Mouse (Mus musculus): Measurements from ENCODE around the gene Dhrs1. TPM values are rescaled to one million over a fixed set of nuclear protein-coding genes. Genes with fewer than 3 reads are reported as not detected.

Gene Dhrs1
- polyA plus RNA-seq, 1 experiment from 2014 or later = 90.3 TPM

GRCm38 (mm10) chr14:55730116-55730515 lies 15.4 kb downstream of the Dhrs1 start:
- Histone ChIP-seq H3K27ac (ENCODE audit: low read depth, low read length) (peak overlapping the region; percentile 71), H3K4me2 (ENCODE audit: low read length) (no peak overlapping the region), H3K9ac (ENCODE audit: low read depth, low read length) (no peak overlapping the region), H3K36me3 (ENCODE audit: control insufficient read depth, insufficient read depth, low read length) (no peaks in the 10 kb centered on the region), H3K27me3 (replicated peaks; ENCODE audit: control insufficient read depth, insufficient read depth, low read length) (no peaks in the 10 kb centered on the region), H3K9me3 (ENCODE audit: control insufficient read depth, low read length) (no peaks in the 10 kb centered on the region), H3K4me1 (ENCODE audit: control insufficient read depth, insufficient read depth, low read depth, low read length) (peaks cover 3% of the 10 kb centered on the region), H3K4me3 (ENCODE audit: low read length) (no peak overlapping the region)
- peak; percentile 55; the same call in 1 of the 2 replicates for ATAC-seq
- WGBS = 59% methylated on average over 7 of the region's 7 CpGs

- Histone ChIP-seq H3K4me3 (ENCODE audit: low read length) (no peak overlapping the region), H3K9me3 (ENCODE audit: control insufficient read depth, low read length) (no peaks in the 10 kb centered on the region), H3K4me1 (ENCODE audit: control insufficient read depth, insufficient read depth, low read depth, low read length) (peaks cover 3% of the 10 kb centered on the region), H3K4me2 (ENCODE audit: low read length) (no peak overlapping the region), H3K27ac (ENCODE audit: low read depth, low read length) (no peak overlapping the region), H3K36me3 (ENCODE audit: control insufficient read depth, insufficient read depth, low read length) (no peaks in the 10 kb centered on the region), H3K9ac (ENCODE audit: low read depth, low read length) (no peak overlapping the region), H3K27me3 (replicated peaks; ENCODE audit: control insufficient read depth, insufficient read depth, low read length) (no peaks in the 10 kb centered on the region)
- ATAC-seq = no peak
- WGBS = 69% methylated on average over 8 of the region's 8 CpGs
Measured at GRCm38 (mm10) chr14:55727889-55728685, 17.4 kb downstream of the Dhrs1 start.

GRCm38 (mm10) chr14:55726261-55726660 lies 19.2 kb downstream of the Dhrs1 start:
- Histone ChIP-seq H3K27me3 (replicated peaks; ENCODE audit: control insufficient read depth, insufficient read depth, low read length) (no peaks in the 10 kb centered on the region), H3K4me1 (ENCODE audit: control insufficient read depth, insufficient read depth, low read depth, low read length) (peaks cover 8% of the 10 kb centered on the region), H3K36me3 (ENCODE audit: control insufficient read depth, insufficient read depth, low read length) (no peaks in the 10 kb centered on the region), H3K4me3 (ENCODE audit: low read length) (no peak overlapping the region), H3K9me3 (ENCODE audit: control insufficient read depth, low read length) (no peaks in the 10 kb centered on the region), H3K4me2 (ENCODE audit: low read length) (no peak overlapping the region), H3K27ac (ENCODE audit: low read depth, low read length) (no peak overlapping the region), H3K9ac (ENCODE audit: low read depth, low read length) (no peak overlapping the region)
- ATAC-seq = no peak

- WGBS = 67% methylated on average over 8 of the region's 8 CpGs
- no peak for ATAC-seq
- Histone ChIP-seq H3K36me3 (ENCODE audit: control insufficient read depth, insufficient read depth, low read length) (no peaks in the 10 kb centered on the region), H3K9ac (ENCODE audit: low read depth, low read length) (no peak overlapping the region), H3K27ac (ENCODE audit: low read depth, low read length) (no peak overlapping the region), H3K9me3 (ENCODE audit: control insufficient read depth, low read length) (no peaks in the 10 kb centered on the region), H3K4me3 (ENCODE audit: low read length) (no peak overlapping the region), H3K27me3 (replicated peaks; ENCODE audit: control insufficient read depth, insufficient read depth, low read length) (no peaks in the 10 kb centered on the region), H3K4me1 (ENCODE audit: control insufficient read depth, insufficient read depth, low read depth, low read length) (peaks cover 8% of the 10 kb centered on the region), H3K4me2 (ENCODE audit: low read length) (no peak overlapping the region)
Measured at GRCm38 (mm10) chr14:55724411-55724871, 21.0 kb downstream of the Dhrs1 start.

- H3K4me1 ChIP-seq (ENCODE audit: control insufficient read depth, insufficient read depth, low read depth, low read length) = peaks cover 8% of the 10 kb centered on the region
- no peak overlapping the region for H3K27ac ChIP-seq (ENCODE audit: low read depth, low read length)
- no peaks in the 10 kb centered on the region for H3K27me3 ChIP-seq (replicated peaks; ENCODE audit: control insufficient read depth, insufficient read depth, low read length)
- peaks cover 2% of the 10 kb centered on the region; the same call in 1 of the 2 replicates for H3K36me3 ChIP-seq (ENCODE audit: control insufficient read depth, insufficient read depth, low read length)
- H3K4me2 ChIP-seq (ENCODE audit: low read length) = no peak overlapping the region
- WGBS = 93% methylated on average over 7 of the region's 7 CpGs
- no peak overlapping the region for H3K4me3 ChIP-seq (ENCODE audit: low read length)
- no peak overlapping the region for H3K9ac ChIP-seq (ENCODE audit: low read depth, low read length)
- H3K9me3 ChIP-seq (ENCODE audit: control insufficient read depth, low read length) = no peaks in the 10 kb centered on the region
- no peak for ATAC-seq
Measured at GRCm38 (mm10) chr14:55723433-55723832, 22.1 kb downstream of the Dhrs1 start.

GRCm38 (mm10) chr14:55722438-55722945 lies 23.0 kb downstream of the Dhrs1 start:
- Histone ChIP-seq H3K9ac (ENCODE audit: low read depth, low read length) (peak overlapping the region; percentile 78), H3K27me3 (replicated peaks; ENCODE audit: control insufficient read depth, insufficient read depth, low read length) (no peaks in the 10 kb centered on the region), H3K36me3 (ENCODE audit: control insufficient read depth, insufficient read depth, low read length) (peaks cover 4% of the 10 kb centered on the region), H3K9me3 (ENCODE audit: control insufficient read depth, low read length) (no peaks in the 10 kb centered on the region), H3K4me3 (ENCODE audit: low read length) (peak overlapping the region; percentile 73), H3K4me1 (ENCODE audit: control insufficient read depth, insufficient read depth, low read depth, low read length) (peaks cover 8% of the 10 kb centered on the region), H3K27ac (ENCODE audit: low read depth, low read length) (no peak overlapping the region), H3K4me2 (ENCODE audit: low read length) (peak overlapping the region; percentile 55)
- 45% methylated on average over 8 of the region's 8 CpGs for WGBS
- ATAC-seq = peak; percentile 7

- peak within 1 kb of the TSS; percentile 55 for H3K4me2 ChIP-seq (ENCODE audit: low read length)
- no peaks in the 10 kb centered on the region for H3K9me3 ChIP-seq (ENCODE audit: control insufficient read depth, low read length)
- H3K36me3 ChIP-seq (ENCODE audit: control insufficient read depth, insufficient read depth, low read length) = peaks cover 9% of the 10 kb centered on the region
- under 1% methylated on average over 50 of the region's 50 CpGs for WGBS
- peak within 1 kb of the TSS; percentile 73 for H3K4me3 ChIP-seq (ENCODE audit: low read length)
- ATAC-seq = peak; percentile 98
- H3K27ac ChIP-seq (ENCODE audit: low read depth, low read length) = peak within 1 kb of the TSS; percentile 84
- peaks cover 8% of the 10 kb centered on the region for H3K4me1 ChIP-seq (ENCODE audit: control insufficient read depth, insufficient read depth, low read depth, low read length)
- H3K9ac ChIP-seq (ENCODE audit: low read depth, low read length) = peak within 1 kb of the TSS; percentile 78
- no peaks in the 10 kb centered on the region for H3K27me3 ChIP-seq (replicated peaks; ENCODE audit: control insufficient read depth, insufficient read depth, low read length)
Measured at GRCm38 (mm10) chr14:55721700-55722437, 23.6 kb downstream of the Dhrs1 start, which contains the start of gene Rabggta. Gene Rabggta, minus strand, starts transcription at chr14:55722263.

- Histone ChIP-seq H3K4me1 (ENCODE audit: control insufficient read depth, insufficient read depth, low read depth, low read length) (peaks cover 8% of the 10 kb centered on the region), H3K4me3 (ENCODE audit: low read length) (peak overlapping the region; percentile 73), H3K9ac (ENCODE audit: low read depth, low read length) (peak overlapping the region; percentile 78), H3K27ac (ENCODE audit: low read depth, low read length) (no peak overlapping the region), H3K9me3 (ENCODE audit: control insufficient read depth, low read length) (no peaks in the 10 kb centered on the region), H3K36me3 (ENCODE audit: control insufficient read depth, insufficient read depth, low read length) (peaks cover 9% of the 10 kb centered on the region), H3K4me2 (ENCODE audit: low read length) (peak overlapping the region; percentile 55), H3K27me3 (replicated peaks; ENCODE audit: control insufficient read depth, insufficient read depth, low read length) (no peaks in the 10 kb centered on the region)
- 77% methylated on average over 6 of the region's 6 CpGs for WGBS
- ATAC-seq = no peak
Measured at GRCm38 (mm10) chr14:55721076-55721475, 24.4 kb downstream of the Dhrs1 start.

GRCm38 (mm10) chr14:55720666-55721065 lies 24.8 kb downstream of the Dhrs1 start:
- peaks cover 8% of the 10 kb centered on the region for H3K4me1 ChIP-seq (ENCODE audit: control insufficient read depth, insufficient read depth, low read depth, low read length)
- H3K4me3 ChIP-seq (ENCODE audit: low read length) = no peak overlapping the region; the same call in 1 of the 2 replicates
- no peaks in the 10 kb centered on the region for H3K27me3 ChIP-seq (replicated peaks; ENCODE audit: control insufficient read depth, insufficient read depth, low read length)
- no peak overlapping the region; the same call in 1 of the 2 replicates for H3K9ac ChIP-seq (ENCODE audit: low read depth, low read length)
- H3K36me3 ChIP-seq (ENCODE audit: control insufficient read depth, insufficient read depth, low read length) = peaks cover 9% of the 10 kb centered on the region
- no peak overlapping the region for H3K27ac ChIP-seq (ENCODE audit: low read depth, low read length)
- no peaks in the 10 kb centered on the region for H3K9me3 ChIP-seq (ENCODE audit: control insufficient read depth, low read length)
- 93% methylated on average over 12 of the region's 12 CpGs for WGBS
- H3K4me2 ChIP-seq (ENCODE audit: low read length) = peak overlapping the region; percentile 55
- no peak for ATAC-seq
